Mouse (Mus musculus): ENCODE data around the gene Kbtbd12.

Kbtbd12 gene

GRCm38 (mm10) chr6:88502030-88502970 is 135.4 kb downstream of the Kbtbd12 start:
- no peak for DNase-seq (ENCODE audit: low spot score in 2 of 2)

- DNase-seq (ENCODE audit: low spot score in 2 of 2), result no peak
Observed at GRCm38 (mm10) chr6:88500405-88500767, 137.4 kb downstream of the Kbtbd12 start.

- peak in 1 of 2 experiments; percentile 47 for DNase-seq (ENCODE audit: low spot score in 2 of 2)
Observed at GRCm38 (mm10) chr6:88499481-88500404, 138.0 kb downstream of the Kbtbd12 start.

All from frontal cortex, postnatal 25 days (tissue).